8 mouse cellular contexts compared by ENCODE assay signal in the genomic region with DNA sequence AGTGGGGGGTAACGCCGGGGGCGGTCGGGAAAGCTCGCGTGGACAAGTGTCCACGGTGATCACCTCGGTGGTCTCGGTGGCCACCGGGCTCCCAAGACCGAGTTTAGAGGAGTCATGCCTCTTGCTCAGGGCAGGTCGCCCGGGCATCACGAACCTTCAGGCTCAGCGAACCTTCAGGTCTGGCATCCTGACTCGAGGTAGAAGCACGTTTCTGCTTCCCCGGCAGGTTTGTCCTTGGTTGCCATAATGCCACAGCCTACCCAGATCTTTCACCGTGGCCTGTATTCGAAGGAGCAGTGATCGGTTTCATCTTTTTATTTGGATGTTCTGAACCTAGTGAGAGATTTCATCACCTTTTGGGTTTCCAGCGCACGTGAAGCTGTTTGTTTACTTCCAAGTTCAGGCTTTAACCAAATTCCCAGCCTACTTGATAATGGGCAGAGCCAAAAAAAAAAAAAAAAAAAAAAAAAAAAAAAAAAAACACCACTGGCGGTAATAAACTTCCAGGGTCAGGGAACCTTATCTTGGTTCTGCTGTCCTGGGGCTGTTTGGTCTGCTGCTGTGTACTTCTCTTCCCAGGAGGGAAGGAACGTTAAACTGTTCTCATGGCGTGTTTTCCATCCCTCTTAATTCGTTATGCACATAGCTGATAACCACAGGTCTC. TPM values are rescaled to one million over a fixed set of nuclear protein-coding genes. Genes with fewer than 3 reads are reported as not detected.
A peak's percentile ranks its signal among the peaks of the same experiment; 100 is the strongest.
DNase-seq lines count a peak whose midpoint lies in the region; ATAC-seq and TF ChIP-seq lines count a peak whose summit lies in the region.

No protein-coding gene starts in this region.

- no peak for TF ChIP-seq POLR2A in thymus, adult 2 months (IDR thresholded peaks at IDR 0.05; ENCODE audit: control insufficient read depth, extremely low read depth, insufficient read depth, low read length, poor library complexity)
- no peak for TF ChIP-seq POLR2A in liver, adult 2 months (IDR thresholded peaks at IDR 0.05; ENCODE audit: extremely low read depth, insufficient read depth, low read length)
- TF ChIP-seq POLR2A in olfactory bulb, adult 2 months (IDR thresholded peaks at IDR 0.05; ENCODE audit: insufficient read depth, low read depth, low read length): no peak

- no peaks in the 10 kb centered on the region for H3K27me3 ChIP-seq in thymus, adult 2 months (ENCODE audit: control insufficient read depth, insufficient read depth, low read length)
- 0 out of 2 replicates have a peak, but pooled peaks cover 5% of the 10 kb centered on the region for H3K27me3 ChIP-seq in forebrain, embryonic 16.5 days (replicated peaks; ENCODE audit: control insufficient read depth, insufficient read depth, low read length)
- no peaks in the 10 kb centered on the region for H3K27me3 ChIP-seq in liver, adult 2 months (ENCODE audit: control insufficient read depth, insufficient read depth, low read length)

- ATAC-seq in forebrain, embryonic 16.5 days: no peak
- ATAC-seq in monocyte, adult 5-6 weeks (replicated peaks; ENCODE audit: insufficient number of reproducible peaks, low FRiP score, low TSS enrichment, poor library complexity, severe bottlenecking): no peak

- H3K4me2 ChIP-seq in forebrain, embryonic 16.5 days (ENCODE audit: low read length): peak overlapping the region; percentile 77

- H3K9me3 ChIP-seq in forebrain, embryonic 16.5 days (ENCODE audit: control insufficient read depth, low read length): no peaks in the 10 kb centered on the region

- DNase-seq in frontal cortex, adult 2 months (ENCODE audit: extremely low spot score in 1 of 2, low spot score in 1 of 2): peak; percentile 25 to 32
- no peak for DNase-seq in frontal cortex, postnatal 10 days (ENCODE audit: low spot score in 2 of 2)
- no peak for DNase-seq in thymus, adult 2 months
- no peak for DNase-seq in thymus, postnatal 14 days
- peak; percentile 99 for DNase-seq in liver, adult 2 months (ENCODE audit: extremely low read depth, low read depth, low spot score)

- H3K36me3 ChIP-seq in thymus, adult 2 months (ENCODE audit: control insufficient read depth, insufficient read depth, low read length): no peaks in the 10 kb centered on the region
- H3K36me3 ChIP-seq in forebrain, embryonic 16.5 days (ENCODE audit: control insufficient read depth, insufficient read depth): no peaks in the 10 kb centered on the region
- H3K36me3 ChIP-seq in liver, adult 2 months (ENCODE audit: control insufficient read depth, insufficient read depth, low read length): no peaks in the 10 kb centered on the region

- 7% methylated on average over 27 of the region's 27 CpGs for WGBS in thymus, adult 2 months
- under 1% methylated on average over 27 of the region's 27 CpGs for WGBS in forebrain, embryonic 16.5 days
- under 1% methylated on average over 27 of the region's 27 CpGs for WGBS in liver, adult 2 months
- under 1% methylated on average over 27 of the region's 27 CpGs for WGBS in olfactory bulb, adult 2 months

- H3K27ac ChIP-seq in thymus, adult 2 months (ENCODE audit: control insufficient read depth, insufficient read depth, low read length): no peak overlapping the region
- peak overlapping the region; percentile 84; the same call in 1 of the 2 replicates for H3K27ac ChIP-seq in forebrain, embryonic 16.5 days (ENCODE audit: low read length)
- H3K27ac ChIP-seq in liver, adult 2 months (replicated peaks; ENCODE audit: insufficient read depth, low read depth, low read length): peak overlapping the region; percentile 75
- H3K27ac ChIP-seq in olfactory bulb, adult 2 months (ENCODE audit: insufficient read depth, low read depth, low read length): no peak overlapping the region

- peak overlapping the region; percentile 76 for H3K4me3 ChIP-seq in thymus, adult 2 months (ENCODE audit: control insufficient read depth, insufficient read depth, low read length)
- peak overlapping the region; percentile 87 for H3K4me3 ChIP-seq in forebrain, embryonic 16.5 days (replicated peaks; ENCODE audit: low read length)
- peak overlapping the region; percentile 98 for H3K4me3 ChIP-seq in liver, adult 2 months (ENCODE audit: insufficient read depth, low read depth, low read length)
- peak overlapping the region; percentile 96 for H3K4me3 ChIP-seq in olfactory bulb, adult 2 months (ENCODE audit: insufficient read depth, low read depth, low read length)

- H3K79me2 ChIP-seq in liver, adult 2 months (ENCODE audit: control insufficient read depth, insufficient read depth, low read length): peaks cover 12% of the 10 kb centered on the region

- TF ChIP-seq CTCF in thymus, adult 2 months (IDR thresholded peaks at IDR 0.05; ENCODE audit: borderline replicate concordance, control insufficient read depth, extremely low read depth, insufficient read depth, low read length, poor library complexity): 0 out of 2 replicates have a peak, but pooled peaks have one; percentile 23
- no peak for TF ChIP-seq CTCF in liver, adult 2 months (IDR thresholded peaks at IDR 0.05; ENCODE audit: low read depth, low read length)
- no peak for TF ChIP-seq CTCF in olfactory bulb, adult 2 months (IDR thresholded peaks at IDR 0.05; ENCODE audit: insufficient read depth, low read depth, low read length)

- peaks cover 6% of the 10 kb centered on the region for H3K4me1 ChIP-seq in thymus, adult 2 months (replicated peaks; ENCODE audit: control insufficient read depth, insufficient read depth, low read length)
- H3K4me1 ChIP-seq in forebrain, embryonic 16.5 days (replicated peaks; ENCODE audit: control insufficient read depth, insufficient read depth, low read length): peaks cover 13% of the 10 kb centered on the region
- H3K4me1 ChIP-seq in liver, adult 2 months (ENCODE audit: control insufficient read depth, insufficient read depth, low read length): peaks cover 12% of the 10 kb centered on the region
- peaks cover 6% of the 10 kb centered on the region for H3K4me1 ChIP-seq in olfactory bulb, adult 2 months (ENCODE audit: control insufficient read depth, insufficient read depth, low read length)

- peak overlapping the region; percentile 87 for H3K9ac ChIP-seq in forebrain, embryonic 16.5 days (replicated peaks; ENCODE audit: low read depth, low read length)
- peak overlapping the region; percentile 93 for H3K9ac ChIP-seq in liver, adult 2 months (ENCODE audit: low read depth, low read length)

RNA-seq across cellular contexts. Expression of a gene that starts 0.8 kb away (rescaled TPM):
- 101 and 102 TPM in 2 replicates for polyA plus RNA-seq in frontal cortex, adult 2 months (2012; rRNA removed)
- polyA plus RNA-seq in thymus, adult 2 months (2012; rRNA removed): 9.9 and 13.4 TPM in 2 replicates
- 26.9 and 28.2 TPM in 2 replicates for polyA plus RNA-seq in forebrain, embryonic 16.5 days (2015; fragmentation: Nextera tagmentation; extraction: Ambion mirVana)
- 14.6 and 20.7 TPM in 2 replicates for total RNA-seq in liver, adult 2 months (2014; rRNA removed)
- polyA plus RNA-seq in liver, adult 2 months (2012; rRNA removed): 5.1 and 5.2 TPM in 2 replicates
- not detected in 2 replicates for polyA plus RNA-seq in olfactory bulb, adult 2 months (2012; ENCODE audit: insufficient read depth, insufficient read length, low replicate concordance, missing spikeins)
- 5.2 to 7.7 TPM (median 5.2 TPM) in 3 replicates for total RNA-seq in monocyte, adult 5-6 weeks (2017)

RNA-seq across cellular contexts. Expression of a gene that starts 23.3 kb away (rescaled TPM):
- not detected in 2 replicates for polyA plus RNA-seq in frontal cortex, adult 2 months (2012; rRNA removed)
- not detected in 2 replicates for polyA plus RNA-seq in thymus, adult 2 months (2012; rRNA removed)
- not detected in 2 replicates for polyA plus RNA-seq in forebrain, embryonic 16.5 days (2015; fragmentation: Nextera tagmentation; extraction: Ambion mirVana)
- not detected in 2 replicates for total RNA-seq in liver, adult 2 months (2014; rRNA removed)
- not detected in 2 replicates for polyA plus RNA-seq in liver, adult 2 months (2012; rRNA removed)
- not detected in 2 replicates for polyA plus RNA-seq in olfactory bulb, adult 2 months (2012; ENCODE audit: insufficient read depth, insufficient read length, low replicate concordance, missing spikeins)
- total RNA-seq in monocyte, adult 5-6 weeks (2017): not detected in 3 replicates

RNA-seq across cellular contexts. Expression of a gene that starts 30.2 kb away (rescaled TPM):
- 15.2 and 16.6 TPM in 2 replicates for polyA plus RNA-seq in frontal cortex, adult 2 months (2012; rRNA removed)
- 0.16 and 0.31 TPM in 2 replicates for polyA plus RNA-seq in thymus, adult 2 months (2012; rRNA removed)
- 51.4 and 58.3 TPM in 2 replicates for polyA plus RNA-seq in forebrain, embryonic 16.5 days (2015; fragmentation: Nextera tagmentation; extraction: Ambion mirVana)
- total RNA-seq in liver, adult 2 months (2014; rRNA removed): 287 and 443 TPM in 2 replicates
- polyA plus RNA-seq in liver, adult 2 months (2012; rRNA removed): 157 and 182 TPM in 2 replicates
- polyA plus RNA-seq in olfactory bulb, adult 2 months (2012; ENCODE audit: insufficient read depth, insufficient read length, low replicate concordance, missing spikeins): not detected in 2 replicates
- not detected in 3 replicates for total RNA-seq in monocyte, adult 5-6 weeks (2017)

Comparison
In these comparisons a context has a peak if more than half of its experiments do, and no peak if none do; other contexts are left out.
1. DNase-seq: peak in frontal cortex, adult 2 months (2 of 2) and liver, adult 2 months (single experiment); none in frontal cortex, postnatal 10 days (0 of 2), thymus, adult 2 months (single experiment) and thymus, postnatal 14 days (single experiment).
2. H3K27ac ChIP-seq: peak in forebrain, embryonic 16.5 days (single experiment) and liver, adult 2 months (single experiment); none in thymus, adult 2 months (single experiment) and olfactory bulb, adult 2 months (single experiment).
3. RNA of a gene that starts 30.2 kb away (polyA plus RNA-seq): 157 to 182 TPM in liver, adult 2 months, 51.4 to 58.3 TPM in forebrain, embryonic 16.5 days and 15.2 to 16.6 TPM in frontal cortex, adult 2 months; 0.16 to 0.31 TPM in thymus, adult 2 months and not detected in olfactory bulb, adult 2 months; every median in the first group is over 10 times any median in the second.
4. Peak in every context shown above with its lines, with median percentiles within 50 percentile points of each other: H3K4me3 ChIP-seq.